Mouse (Mus musculus) midbrain, embryonic 16.5 days (tissue): ENCODE data around the gene Rpl9-ps1. TPM values are rescaled to one million over a fixed set of nuclear protein-coding genes. Genes with fewer than 3 reads are reported as not detected.

Experiments used
- ATAC-seq: fragments of 200-750 bp; cut with Nextera tagmentation; 2 replicates; pipeline ENCODE4 v1.8.0; 2017; ENCODE audit warnings: moderate TSS enrichment
- H3K27ac ChIP-seq: fragments of 300-500 bp; sonication (generic); 2 replicates; pipeline ENCODE4 v1.5.1; 2014; ENCODE audit warnings: mild to moderate bottlenecking, low read length, mixed read lengths
- H3K27me3 ChIP-seq: fragments of 300-500 bp; sonication (generic); 2 replicates; pipeline ENCODE4 v1.6.1; 2014; ENCODE audit warnings: low read depth, low read length, mixed read lengths; ENCODE audit not compliant: control insufficient read depth, insufficient read depth
- H3K36me3 ChIP-seq: fragments of 300-500 bp; sonication (generic); 2 replicates; pipeline ENCODE4 v1.6.1; 2014; ENCODE audit warnings: mild to moderate bottlenecking, low read length, moderate library complexity, mixed read lengths; ENCODE audit not compliant: control insufficient read depth, insufficient read depth
- H3K4me1 ChIP-seq: fragments of 300-500 bp; sonication (generic); 2 replicates; pipeline ENCODE4 v1.6.1; 2014; ENCODE audit warnings: mild to moderate bottlenecking, low read length, mixed read lengths; ENCODE audit not compliant: control insufficient read depth, insufficient read depth
- H3K4me2 ChIP-seq: fragments of 300-500 bp; sonication (generic); 2 replicates; pipeline ENCODE4 v1.6.1; 2014; ENCODE audit warnings: mild to moderate bottlenecking, low read length, mixed read lengths
- H3K4me3 ChIP-seq: fragments of 300-500 bp; sonication (generic); 2 replicates; pipeline ENCODE4 v1.5.1; 2014; ENCODE audit warnings: low read depth, mild to moderate bottlenecking, low read length, moderate library complexity, mixed read lengths
- H3K9ac ChIP-seq: fragments of 300-500 bp; sonication (generic); 2 replicates; pipeline ENCODE4 v1.6.1; 2014; ENCODE audit warnings: low read depth, low read length, mixed read lengths
- H3K9me3 ChIP-seq: fragments of 300-500 bp; sonication (generic); replicated peaks from 2 replicates; pipeline ENCODE4 v1.6.1; 2014; ENCODE audit warnings: mild to moderate bottlenecking, low read length, mixed read lengths; ENCODE audit not compliant: control insufficient read depth, poor library complexity, severe bottlenecking
- WGBS: fragments of 180-500 bp; shearing (Covaris S2); extraction: QIAGEN DNeasy Blood & Tissue Kit; methylation state at CpG from one replicate; pipeline ENCODE4 v1.1.7; 2014; 5-methylcytosine and 5-hydroxymethylcytosine counted together
- polyA plus RNA-seq: library from polyadenylated mRNA; unstranded; fragments of >200 nt; fragmentation: Nextera tagmentation; extraction: Ambion mirVana; gene quantifications from 2 replicates; pipeline ENCODE4 v1.2.1, GENCODE M21; 2015

Gene Rpl9-ps1
- polyA plus RNA-seq, 1 experiment from 2014 or later, result not detected

GRCm38 (mm10) chr11:83606396-83606795, 39.0 kb downstream of the Rpl9-ps1 start:
- no peaks in the 10 kb centered on the region for H3K4me1 ChIP-seq
- no peak overlapping the region for H3K4me2 ChIP-seq
- H3K9ac ChIP-seq, result no peak overlapping the region
- H3K9me3 ChIP-seq, result no peaks in the 10 kb centered on the region
- H3K4me3 ChIP-seq, result no peak overlapping the region
- no peak overlapping the region for H3K27ac ChIP-seq
- no peaks in the 10 kb centered on the region for H3K36me3 ChIP-seq
- no peaks in the 10 kb centered on the region for H3K27me3 ChIP-seq
- no peak for ATAC-seq
- WGBS, result 50% methylated on average over 1 of the region's 1 CpGs

GRCm38 (mm10) chr11:83605535-83605934, 39.9 kb downstream of the Rpl9-ps1 start:
- Histone ChIP-seq H3K4me1 (no peaks in the 10 kb centered on the region), H3K4me3 (no peak overlapping the region), H3K36me3 (no peaks in the 10 kb centered on the region), H3K27me3 (no peaks in the 10 kb centered on the region), H3K9ac (no peak overlapping the region), H3K4me2 (no peak overlapping the region), H3K27ac (no peak overlapping the region), H3K9me3 (no peaks in the 10 kb centered on the region)
- 93% methylated on average over 3 of the region's 3 CpGs for WGBS
- no peak for ATAC-seq

GRCm38 (mm10) chr11:83604698-83605097, 40.7 kb downstream of the Rpl9-ps1 start:
- WGBS, result 92% methylated on average over 4 of the region's 4 CpGs

GRCm38 (mm10) chr11:83603399-83603798, 42.0 kb downstream of the Rpl9-ps1 start:
- WGBS, result 95% methylated on average over 3 of the region's 3 CpGs
- no peaks in the 10 kb centered on the region for H3K9me3 ChIP-seq
- H3K27me3 ChIP-seq, result no peaks in the 10 kb centered on the region

More at GRCm38 (mm10) chr11:83604698-83605097, 40.7 kb downstream of the Rpl9-ps1 start:
- H3K27ac ChIP-seq, result no peak overlapping the region
- H3K9me3 ChIP-seq, result no peaks in the 10 kb centered on the region
- no peaks in the 10 kb centered on the region for H3K4me1 ChIP-seq
- no peak for ATAC-seq
- no peak overlapping the region for H3K9ac ChIP-seq
- no peak overlapping the region for H3K4me2 ChIP-seq
- no peak overlapping the region for H3K4me3 ChIP-seq
- no peaks in the 10 kb centered on the region for H3K36me3 ChIP-seq
- H3K27me3 ChIP-seq, result no peaks in the 10 kb centered on the region

GRCm38 (mm10) chr11:83600576-83600975, 44.8 kb downstream of the Rpl9-ps1 start:
- H3K4me3 ChIP-seq, result no peak overlapping the region
- ATAC-seq, result no peak
- no peaks in the 10 kb centered on the region for H3K36me3 ChIP-seq
- WGBS, result 90% methylated on average over 2 of the region's 2 CpGs
- no peaks in the 10 kb centered on the region for H3K4me1 ChIP-seq
- no peaks in the 10 kb centered on the region for H3K27me3 ChIP-seq
- H3K27ac ChIP-seq, result no peak overlapping the region
- no peak overlapping the region for H3K9ac ChIP-seq
- no peaks in the 10 kb centered on the region for H3K9me3 ChIP-seq
- H3K4me2 ChIP-seq, result no peak overlapping the region

More at GRCm38 (mm10) chr11:83603399-83603798, 42.0 kb downstream of the Rpl9-ps1 start:
- Histone ChIP-seq H3K9ac (no peak overlapping the region), H3K36me3 (no peaks in the 10 kb centered on the region), H3K27ac (no peak overlapping the region), H3K4me2 (no peak overlapping the region), H3K4me3 (no peak overlapping the region), H3K4me1 (no peaks in the 10 kb centered on the region)
- ATAC-seq, result no peak

GRCm38 (mm10) chr11:83598991-83599390, 46.4 kb downstream of the Rpl9-ps1 start:
- H3K27ac ChIP-seq, result no peak overlapping the region
- H3K9ac ChIP-seq, result no peak overlapping the region
- H3K36me3 ChIP-seq, result no peaks in the 10 kb centered on the region
- H3K4me3 ChIP-seq, result no peak overlapping the region
- WGBS, result 90% methylated on average over 3 of the region's 3 CpGs
- no peak overlapping the region for H3K4me2 ChIP-seq
- no peaks in the 10 kb centered on the region for H3K9me3 ChIP-seq
- ATAC-seq, result no peak
- H3K4me1 ChIP-seq, result no peaks in the 10 kb centered on the region
- H3K27me3 ChIP-seq, result no peaks in the 10 kb centered on the region

GRCm38 (mm10) chr11:83598207-83598837, 47.1 kb downstream of the Rpl9-ps1 start:
- no peak overlapping the region for H3K4me3 ChIP-seq
- no peaks in the 10 kb centered on the region for H3K9me3 ChIP-seq
- H3K27ac ChIP-seq, result no peak overlapping the region
- H3K4me2 ChIP-seq, result no peak overlapping the region
- 88% methylated on average over 3 of the region's 3 CpGs for WGBS
- no peak for ATAC-seq
- H3K4me1 ChIP-seq, result no peaks in the 10 kb centered on the region
- H3K36me3 ChIP-seq, result no peaks in the 10 kb centered on the region
- H3K27me3 ChIP-seq, result no peaks in the 10 kb centered on the region
- H3K9ac ChIP-seq, result no peak overlapping the region

- WGBS, result 93% methylated on average over 7 of the region's 7 CpGs
These were observed 47.6 kb downstream of the Rpl9-ps1 start for GRCm38 (mm10) chr11:83597796-83598195.

GRCm38 (mm10) chr11:83595669-83596455, 49.6 kb downstream of the Rpl9-ps1 start:
- no peak for ATAC-seq
- Histone ChIP-seq H3K27me3 (no peaks in the 10 kb centered on the region), H3K4me3 (no peak overlapping the region), H3K4me1 (no peaks in the 10 kb centered on the region), H3K4me2 (no peak overlapping the region), H3K27ac (no peak overlapping the region), H3K9ac (no peak overlapping the region), H3K36me3 (no peaks in the 10 kb centered on the region), H3K9me3 (no peaks in the 10 kb centered on the region)
- WGBS, result 86% methylated on average over 7 of the region's 7 CpGs

More at GRCm38 (mm10) chr11:83597796-83598195, 47.6 kb downstream of the Rpl9-ps1 start:
- no peak for ATAC-seq
- Histone ChIP-seq H3K27ac (no peak overlapping the region), H3K36me3 (no peaks in the 10 kb centered on the region), H3K9me3 (no peaks in the 10 kb centered on the region), H3K27me3 (no peaks in the 10 kb centered on the region), H3K4me2 (no peak overlapping the region), H3K4me3 (no peak overlapping the region), H3K9ac (no peak overlapping the region), H3K4me1 (no peaks in the 10 kb centered on the region)
